Mouse (Mus musculus) Patski (cell line): Measurements from ENCODE around the gene Pou2af1. TPM values are rescaled to one million over a fixed set of nuclear protein-coding genes. Genes with fewer than 3 reads are reported as not detected.
A peak's percentile ranks its signal among the peaks of the same experiment; 100 is the strongest.

ENCODE experiments used
- ATAC-seq: fragments of 100-300 bp; one replicate; pipeline ENCODE4 v1.8.0; 2021
- CTCF ChIA-PET: fragments of 350-600 bp; sonication (Branson Sonifier 250); formaldehyde crosslinking; loops from one replicate; lab custom pipeline; 2022; ENCODE audit warnings: inconsistent platforms; lab: Charles Lee
- POLR2A ChIA-PET: fragments of 350-600 bp; sonication (Branson Sonifier 250); formaldehyde crosslinking; loops from one replicate; lab custom pipeline; 2022; ENCODE audit warnings: antibody characterized with exemption, inconsistent platforms; lab: Charles Lee
- DNase-seq: peaks from one replicate; pipeline ENCODE4 v3.0.0-alpha.2; 2011; ENCODE audit warnings: low read depth, low spot score
- H3K27me3 ChIP-seq: fragments of 371-371 bp; one replicate; pipeline ENCODE4 v1.5.1; 2021
- CTCF ChIP-seq: fragments of 100-300 bp; IDR thresholded peaks from one replicate; pipeline ENCODE4 v1.5.1; 2021
- in situ Hi-C: fragments of 300-500 bp; cut with MboI; formaldehyde crosslinking; loops from 3 replicates; pipeline ENCODE4 v1.11.1; 2018; ENCODE audit warnings: low pct_unique_long_range_greater_than_20kb, mixed read lengths
- polyA plus RNA-seq: library from polyadenylated mRNA; unstranded; gene quantifications from one replicate; pipeline ENCODE4 v1.2.3, GENCODE M21; 2021

Gene Pou2af1
- polyA plus RNA-seq, 1 experiment from 2014 or later, result not detected

DNA sequence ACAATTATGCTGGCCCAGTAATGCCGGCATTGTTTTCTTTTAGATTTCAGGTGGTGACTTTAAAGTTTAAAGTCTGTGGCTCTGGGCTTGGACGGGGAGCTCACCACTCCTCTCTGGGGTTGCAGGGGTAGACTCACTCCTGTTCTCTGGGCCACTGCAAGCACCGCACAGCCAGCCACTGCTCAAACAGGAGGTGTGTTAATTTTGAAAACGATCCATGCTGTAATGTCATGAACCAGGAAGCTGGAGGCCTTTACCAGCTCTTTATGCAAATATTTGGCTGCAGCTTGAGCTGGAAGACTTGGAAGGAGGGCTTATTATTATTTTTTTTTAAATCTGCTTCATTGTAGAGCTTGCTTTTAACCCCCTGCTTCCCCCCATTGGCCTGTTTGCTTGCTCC, 61.2 kb downstream of the Pou2af1 start:
- POLR2A ChIA-PET, result no interaction called here
- in situ Hi-C loops, result loop anchor here (25.0 kb wide), 2 partner anchors 237 to 462 kb away; no protein-coding TSS in a partner anchor
- DNase-seq (no peak), ATAC-seq (no peak)
- CTCF ChIA-PET, result interaction anchor here (1.1 to 1.2 kb wide), 2 partner anchors 18 to 27 kb away, joined by 3 to 5 read pairs; no protein-coding TSS in a partner anchor
- H3K27me3 ChIP-seq, result no peaks in the 10 kb centered on the region
- no peak for TF ChIP-seq CTCF

DNA sequence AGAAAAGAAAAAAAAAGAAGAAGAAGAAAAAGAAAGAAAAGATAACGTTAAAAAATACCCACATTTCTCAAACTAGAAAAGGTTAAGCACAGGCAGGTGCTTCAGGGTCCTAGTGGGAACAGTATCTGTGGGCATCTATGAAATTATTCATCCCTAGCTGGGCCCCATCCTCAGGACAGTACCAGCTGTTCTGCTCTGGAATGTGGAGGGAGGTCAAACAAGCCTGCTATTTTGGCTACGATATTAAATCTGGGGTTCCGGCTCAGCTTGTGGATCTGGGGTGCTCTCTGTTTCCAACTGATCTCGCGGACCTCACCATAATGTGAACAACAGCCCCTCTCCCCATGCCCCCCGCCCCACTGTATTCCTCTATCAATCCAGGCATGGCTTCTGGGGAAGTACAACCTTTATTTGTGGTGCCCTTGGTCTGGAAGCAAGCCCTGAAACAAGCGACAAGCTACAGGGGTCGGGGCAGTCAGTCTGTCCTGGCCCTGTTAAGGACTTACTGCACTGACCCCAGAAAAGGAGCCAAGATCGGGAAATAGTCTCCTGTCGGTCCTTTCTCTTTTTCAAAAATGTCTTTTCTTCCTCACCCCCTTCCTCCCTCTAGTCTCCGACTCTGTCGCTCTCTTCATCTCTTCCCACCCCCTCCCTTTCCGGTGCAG, 64.5 kb downstream of the Pou2af1 start:
- POLR2A ChIA-PET, result interaction anchor here (0.6 to 0.7 kb wide), 2 partner anchors 95 to 830 kb away, joined by 3 to 4 read pairs; no protein-coding TSS in a partner anchor
- in situ Hi-C loops, result loop anchor here (25.0 kb wide), 2 partner anchors 241 to 466 kb away; no protein-coding TSS in a partner anchor
- TF ChIP-seq CTCF, result no peak
- ATAC-seq (no peak), DNase-seq (no peak)
- H3K27me3 ChIP-seq, result no peaks in the 10 kb centered on the region
- CTCF ChIA-PET, result interaction anchor here (1.4 to 2.2 kb wide), 2 partner anchors 15 to 116 kb away, joined by 7 to 9 read pairs; no protein-coding TSS in a partner anchor

DNA sequence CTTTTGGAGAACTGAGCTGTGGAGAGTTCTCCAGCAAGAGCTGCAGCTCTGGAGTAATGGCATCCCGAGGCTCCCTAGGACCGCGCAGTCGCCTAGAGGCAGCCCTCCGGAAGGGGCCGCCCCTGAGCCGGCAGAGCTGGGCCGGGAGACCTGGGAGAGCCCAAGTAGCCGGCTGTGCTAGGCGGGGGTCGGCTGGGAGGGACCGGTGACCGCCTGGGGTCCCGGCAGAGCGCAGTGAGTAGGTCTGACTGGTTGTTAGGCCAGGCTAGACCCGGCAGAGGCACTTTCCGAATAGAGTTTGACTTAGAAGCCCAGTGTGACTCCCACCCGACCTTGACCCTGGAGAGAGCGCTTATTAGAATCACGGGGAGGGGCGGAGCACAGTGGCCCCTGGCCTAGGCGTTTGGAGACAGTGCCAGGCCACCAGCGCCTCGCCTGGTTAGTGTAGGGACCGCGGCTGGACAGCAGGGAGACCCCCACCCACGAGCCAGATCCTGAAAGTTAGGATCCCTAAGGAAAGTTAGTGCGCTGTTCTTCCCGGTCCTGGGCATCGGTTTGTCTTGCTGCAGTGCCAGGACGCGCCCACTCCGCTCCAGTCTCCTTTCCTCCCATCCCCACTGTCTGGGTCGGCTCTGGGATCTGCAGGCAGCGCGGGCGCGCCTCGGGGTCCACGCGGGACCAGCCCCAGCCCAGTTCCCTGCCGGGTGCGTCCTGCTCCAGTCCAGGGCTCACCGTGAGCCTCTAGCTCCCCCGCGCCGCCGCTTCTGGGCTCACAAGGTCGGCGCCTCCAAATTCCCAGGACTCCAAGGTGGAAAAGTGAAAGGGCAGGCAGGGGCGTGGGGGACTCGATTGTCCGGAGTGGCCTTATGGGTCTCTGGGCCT, 65.2 kb downstream of the Pou2af1 start, which contains the start of gene Colca2:
Colca2 (minus strand) TSS at position 70 of the 882 bp plus-strand sequence.
- CTCF ChIA-PET, result interaction anchor here (1.4 to 2.2 kb wide), 2 partner anchors 14 to 116 kb away, joined by 7 to 9 read pairs; no protein-coding TSS in a partner anchor
- ATAC-seq, result peak; percentile 90

DNA sequence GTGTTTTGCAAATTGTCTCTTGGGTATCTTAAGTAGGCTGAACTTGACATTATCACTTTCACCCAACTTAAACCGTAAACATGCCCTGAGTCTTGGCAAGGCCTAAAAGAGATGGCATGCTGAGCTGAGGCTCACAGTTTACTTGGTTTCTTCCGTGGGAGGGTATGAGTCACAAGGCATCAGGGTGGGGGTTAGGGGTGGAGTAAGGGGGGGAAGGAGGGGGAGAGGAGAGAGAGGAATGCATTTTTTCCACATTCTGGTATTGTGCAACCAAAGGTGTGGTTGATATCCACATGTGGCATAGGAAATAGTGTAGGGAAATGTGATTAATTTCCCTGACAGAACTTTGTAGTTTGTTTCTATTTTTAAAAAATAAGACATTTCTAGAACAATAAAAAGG, 72.6 kb downstream of the Pou2af1 start:
- DNase-seq, result no peak
- H3K27me3 ChIP-seq, result no peaks in the 10 kb centered on the region
- no peak for TF ChIP-seq CTCF
- peak; percentile 65 for ATAC-seq
- in situ Hi-C loops, result loop anchor here (25.0 kb wide), 2 partner anchors 249 to 474 kb away; no protein-coding TSS in a partner anchor
- ChIA-PET POLR2A (no interaction called here), CTCF (no interaction called here)

More for the DNA sequence above, 65.2 kb downstream of the Pou2af1 start, which contains the start of gene Colca2:
- in situ Hi-C loops, result loop anchor here (25.0 kb wide), 2 partner anchors 241 to 466 kb away; no protein-coding TSS in a partner anchor
- no peaks in the 10 kb centered on the region for H3K27me3 ChIP-seq
- no peak for DNase-seq
- TF ChIP-seq CTCF, result peak; percentile 59
- POLR2A ChIA-PET, result interaction anchor here (0.6 kb wide), 1 partner anchor 96 kb away, joined by 4 read pairs; no protein-coding TSS in a partner anchor

Other genes with a start within 250 kb of the Pou2af1 start
- gene Sik2, start 204.6 kb upstream of the Pou2af1 start, polyA plus RNA-seq, result 17.3 TPM
- gene Btg4, start 152.8 kb upstream of the Pou2af1 start, polyA plus RNA-seq, result not detected
- gene Layn, start 136.6 kb upstream of the Pou2af1 start, polyA plus RNA-seq, result not detected
- gene 4833427G06Rik, start 111.6 kb upstream of the Pou2af1 start, polyA plus RNA-seq, result not detected
- under 0.01 TPM for gene Gm32742, start 48.2 kb upstream of the Pou2af1 start, polyA plus RNA-seq
- gene Colca2, start 64.9 kb downstream of the Pou2af1 start, polyA plus RNA-seq, result 3.5 TPM
- gene 1810046K07Rik, start 115.2 kb downstream of the Pou2af1 start, polyA plus RNA-seq, result not detected